Mouse (Mus musculus) heart, embryonic 12.5 days (tissue): ENCODE measurements around the gene Wnt2b. TPM values are rescaled to one million over a fixed set of nuclear protein-coding genes. Genes with fewer than 3 reads are reported as not detected.

ENCODE experiments used
- ATAC-seq: fragments of 200-750 bp; cut with Nextera tagmentation; 2 replicates; pipeline ENCODE4 v1.8.0; 2017; ENCODE audit warnings: moderate TSS enrichment, moderate library complexity; ENCODE audit not compliant: insufficient number of reproducible peaks, low FRiP score
- H3K27ac ChIP-seq: fragments of 300-500 bp; sonication (generic); 2 replicates; pipeline ENCODE4 v1.5.1; 2016; ENCODE audit warnings: mild to moderate bottlenecking, moderate library complexity; ENCODE audit not compliant: poor library complexity, severe bottlenecking
- H3K27me3 ChIP-seq: fragments of 300-500 bp; sonication (generic); replicated peaks from 2 replicates; pipeline ENCODE4 v1.6.1; 2016; ENCODE audit warnings: mild to moderate bottlenecking, moderate library complexity
- H3K36me3 ChIP-seq: fragments of 300-500 bp; sonication (generic); 2 replicates; pipeline ENCODE4 v1.6.1; 2016; ENCODE audit warnings: mild to moderate bottlenecking, moderate library complexity
- H3K4me1 ChIP-seq: fragments of 300-500 bp; sonication (generic); replicated peaks from 2 replicates; pipeline ENCODE4 v1.6.1; 2016; ENCODE audit warnings: mild to moderate bottlenecking
- H3K4me2 ChIP-seq: fragments of 300-500 bp; sonication (generic); 2 replicates; pipeline ENCODE4 v1.6.1; 2016; ENCODE audit warnings: mild to moderate bottlenecking, moderate library complexity
- H3K4me3 ChIP-seq: fragments of 300-500 bp; sonication (generic); 2 replicates; pipeline ENCODE4 v1.5.1; 2016; ENCODE audit warnings: mild to moderate bottlenecking
- H3K9ac ChIP-seq: fragments of 300-500 bp; sonication (generic); 2 replicates; pipeline ENCODE4 v1.6.1; 2016; ENCODE audit warnings: mild to moderate bottlenecking, moderate library complexity
- H3K9me3 ChIP-seq: fragments of 300-500 bp; sonication (generic); replicated peaks from 2 replicates; pipeline ENCODE4 v1.6.1; 2016; ENCODE audit warnings: mild to moderate bottlenecking, moderate library complexity
- WGBS: fragments of 180-500 bp; shearing (Covaris S2); methylation state at CpG from one replicate; pipeline ENCODE4 v1.1.7; 2016; 5-methylcytosine and 5-hydroxymethylcytosine counted together
- polyA plus RNA-seq: library from polyadenylated mRNA; unstranded; fragments of >200 nt; fragmentation: Nextera tagmentation; extraction: Ambion mirVana; gene quantifications from 2 replicates; pipeline ENCODE4 v1.2.1, GENCODE M21; 2016

Gene Wnt2b
- polyA plus RNA-seq, 1 experiment from 2014 or later: 1.4 TPM

GRCm38 (mm10) chr3:104994415-104994841 is 32.7 kb upstream of the Wnt2b start:
- Histone ChIP-seq H3K27me3 (no peaks in the 10 kb centered on the region), H3K4me2 (no peak overlapping the region), H3K9me3 (no peaks in the 10 kb centered on the region), H3K4me3 (no peak overlapping the region), H3K9ac (no peak overlapping the region), H3K27ac (peak overlapping the region; percentile 70), H3K4me1 (peaks cover 62% of the 10 kb centered on the region), H3K36me3 (no peaks in the 10 kb centered on the region)
- ATAC-seq: no peak
- WGBS: 45% methylated on average over 3 of the region's 3 CpGs

GRCm38 (mm10) chr3:104993800-104994199 is 32.1 kb upstream of the Wnt2b start:
- Histone ChIP-seq H3K4me1 (peaks cover 55% of the 10 kb centered on the region), H3K9ac (peak overlapping the region; percentile 39), H3K9me3 (no peaks in the 10 kb centered on the region), H3K4me2 (peak overlapping the region; percentile 5; the same call in 1 of the 2 replicates), H3K36me3 (no peaks in the 10 kb centered on the region), H3K27ac (peak overlapping the region; percentile 70), H3K27me3 (no peaks in the 10 kb centered on the region), H3K4me3 (no peak overlapping the region)
- peak; percentile 16; the same call in 1 of the 2 replicates for ATAC-seq
- 28% methylated on average over 4 of the region's 4 CpGs for WGBS

GRCm38 (mm10) chr3:104992709-104993388 is 31.1 kb upstream of the Wnt2b start:
- no peaks in the 10 kb centered on the region for H3K36me3 ChIP-seq
- WGBS: 10% methylated on average over 23 of the region's 23 CpGs
- H3K4me2 ChIP-seq: peak overlapping the region; percentile 55
- H3K9me3 ChIP-seq: no peaks in the 10 kb centered on the region
- no peak overlapping the region for H3K27ac ChIP-seq
- peak; percentile 66 for ATAC-seq
- 0 out of 2 replicates have a peak overlapping the region, but pooled peaks have one; percentile 6 for H3K4me3 ChIP-seq
- H3K4me1 ChIP-seq: peaks cover 46% of the 10 kb centered on the region
- H3K9ac ChIP-seq: no peak overlapping the region
- H3K27me3 ChIP-seq: no peaks in the 10 kb centered on the region

GRCm38 (mm10) chr3:104991703-104992102 is 30.0 kb upstream of the Wnt2b start:
- H3K9ac ChIP-seq: no peak overlapping the region
- no peak for ATAC-seq
- H3K27me3 ChIP-seq: no peaks in the 10 kb centered on the region
- peaks cover 35% of the 10 kb centered on the region for H3K4me1 ChIP-seq
- no peak overlapping the region for H3K4me2 ChIP-seq
- H3K36me3 ChIP-seq: no peaks in the 10 kb centered on the region
- H3K9me3 ChIP-seq: no peaks in the 10 kb centered on the region
- 73% methylated on average over 5 of the region's 5 CpGs for WGBS
- no peak overlapping the region for H3K27ac ChIP-seq
- H3K4me3 ChIP-seq: no peak overlapping the region

- H3K4me3 ChIP-seq: no peak overlapping the region
- no peaks in the 10 kb centered on the region for H3K9me3 ChIP-seq
- no peak for ATAC-seq
- H3K4me2 ChIP-seq: no peak overlapping the region
- H3K27me3 ChIP-seq: no peaks in the 10 kb centered on the region
- no peaks in the 10 kb centered on the region for H3K36me3 ChIP-seq
- no peak overlapping the region for H3K27ac ChIP-seq
- peaks cover 4% of the 10 kb centered on the region for H3K4me1 ChIP-seq
- H3K9ac ChIP-seq: no peak overlapping the region
- WGBS: 75% methylated on average over 5 of the region's 5 CpGs
Measured at GRCm38 (mm10) chr3:104987884-104988283, 26.2 kb upstream of the Wnt2b start.

- Histone ChIP-seq H3K36me3 (no peaks in the 10 kb centered on the region), H3K27me3 (no peaks in the 10 kb centered on the region), H3K9me3 (no peaks in the 10 kb centered on the region), H3K4me1 (no peaks in the 10 kb centered on the region), H3K4me3 (no peak overlapping the region), H3K9ac (no peak overlapping the region), H3K4me2 (no peak overlapping the region), H3K27ac (no peak overlapping the region)
- ATAC-seq: no peak
- 82% methylated on average over 5 of the region's 5 CpGs for WGBS
Measured at GRCm38 (mm10) chr3:104979735-104980134, 18.0 kb upstream of the Wnt2b start.

- no peaks in the 10 kb centered on the region for H3K36me3 ChIP-seq
- H3K27me3 ChIP-seq: peaks cover 10% of the 10 kb centered on the region
- H3K27ac ChIP-seq: peak overlapping the region; percentile 39
- H3K4me2 ChIP-seq: peak overlapping the region; percentile 79
- H3K9me3 ChIP-seq: peaks cover 3% of the 10 kb centered on the region; the same call in 1 of the 2 replicates
- H3K9ac ChIP-seq: peak overlapping the region; percentile 85
- peak overlapping the region; percentile 62 for H3K4me3 ChIP-seq
- peaks cover 35% of the 10 kb centered on the region for H3K4me1 ChIP-seq
- peak; percentile 59 for ATAC-seq
- 1% methylated on average over 49 of the region's 49 CpGs for WGBS
Measured at GRCm38 (mm10) chr3:104967548-104968300, 6.0 kb upstream of the Wnt2b start.

- Histone ChIP-seq H3K4me3 (no peak overlapping the region), H3K4me2 (no peak overlapping the region), H3K9ac (no peak overlapping the region), H3K9me3 (peaks cover 3% of the 10 kb centered on the region; the same call in 1 of the 2 replicates), H3K36me3 (no peaks in the 10 kb centered on the region), H3K27ac (no peak overlapping the region), H3K27me3 (peaks cover 27% of the 10 kb centered on the region), H3K4me1 (peaks cover 51% of the 10 kb centered on the region)
- WGBS: 76% methylated on average over 7 of the region's 7 CpGs
- ATAC-seq: no peak
Measured at GRCm38 (mm10) chr3:104965991-104966554, 4.4 kb upstream of the Wnt2b start.

GRCm38 (mm10) chr3:104965070-104965855 is 3.5 kb upstream of the Wnt2b start:
- Histone ChIP-seq H3K27ac (no peak overlapping the region), H3K4me2 (no peak overlapping the region), H3K9ac (no peak overlapping the region), H3K9me3 (no peaks in the 10 kb centered on the region), H3K4me1 (peaks cover 58% of the 10 kb centered on the region), H3K36me3 (no peaks in the 10 kb centered on the region), H3K4me3 (no peak overlapping the region), H3K27me3 (peaks cover 35% of the 10 kb centered on the region)
- 64% methylated on average over 8 of the region's 8 CpGs for WGBS
- no peak for ATAC-seq

GRCm38 (mm10) chr3:104963331-104964276 is 1.9 kb upstream of the Wnt2b start:
- no peak overlapping the region for H3K9ac ChIP-seq
- H3K27ac ChIP-seq: no peak overlapping the region
- H3K27me3 ChIP-seq: peaks cover 51% of the 10 kb centered on the region
- no peak for ATAC-seq
- H3K4me2 ChIP-seq: peak overlapping the region; percentile 39
- H3K4me1 ChIP-seq: peaks cover 54% of the 10 kb centered on the region
- H3K36me3 ChIP-seq: no peaks in the 10 kb centered on the region
- H3K4me3 ChIP-seq: no peak overlapping the region
- 20% methylated on average over 13 of the region's 13 CpGs for WGBS
- H3K9me3 ChIP-seq: no peaks in the 10 kb centered on the region
